Comparison of ENCODE assay signal across 8 mouse cellular contexts in the genomic region with DNA sequence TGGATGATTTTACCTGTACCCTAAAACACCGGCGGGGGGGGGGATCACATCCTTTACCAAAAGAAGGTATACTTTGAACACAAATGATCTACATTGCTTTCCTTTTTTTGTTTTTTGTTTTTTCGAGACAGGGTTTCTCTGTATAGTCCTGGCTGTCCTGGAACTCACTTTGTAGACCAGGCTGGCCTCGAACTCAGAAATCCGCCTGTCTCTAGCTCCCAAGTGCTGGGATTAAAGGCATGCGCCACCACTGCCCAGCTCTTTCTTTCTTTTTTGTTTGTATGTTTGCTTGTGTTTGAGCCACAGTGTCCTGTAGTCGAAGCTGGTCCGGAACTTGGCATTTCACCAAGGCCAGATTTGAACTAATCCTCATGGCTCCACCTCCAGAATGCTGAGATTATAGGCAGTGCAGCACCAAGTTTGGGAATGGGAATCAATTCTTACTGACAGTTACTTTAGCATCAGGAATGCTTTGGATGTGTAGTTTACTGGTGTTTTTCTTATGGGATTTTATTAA. TPM values are rescaled to one million over a fixed set of nuclear protein-coding genes. Genes with fewer than 3 reads are reported as not detected.
A peak's percentile ranks its signal among the peaks of the same experiment; 100 is the strongest.
DNase-seq lines count a peak whose midpoint lies in the region; ATAC-seq lines count a peak whose summit lies in the region.

No protein-coding gene starts in this region.

- peak overlapping the region; percentile 40; the same call in 1 of the 2 replicates for H3K9ac ChIP-seq in limb, embryonic 11.5 days (ENCODE audit: low read length)
- peak overlapping the region; percentile 45; the same call in 1 of the 2 replicates for H3K9ac ChIP-seq in midbrain, embryonic 15.5 days

- DNase-seq in cerebellum, postnatal 14 days: peak; percentile 43 to 58
- no peak for DNase-seq in hindbrain, embryonic 10.5 days (ENCODE audit: low spot score)
- DNase-seq in limb, embryonic 11.5 days (ENCODE audit: low spot score): peak; percentile 21
- DNase-seq in spleen, adult 18-20 months: no peak

- ATAC-seq in erythroblast, adult 5-6 weeks (replicated peaks; ENCODE audit: low FRiP score, poor library complexity, severe bottlenecking): no peak
- ATAC-seq in CD4-positive, CD25-positive, alpha-beta regulatory T cell, adult 4 months: peak; percentile 13
- ATAC-seq in limb, embryonic 11.5 days (ENCODE audit: insufficient number of reproducible peaks, low FRiP score, low TSS enrichment, low read depth): no peak
- ATAC-seq in midbrain, embryonic 15.5 days (replicated peaks): peak; percentile 16

- no peaks in the 10 kb centered on the region for H3K36me3 ChIP-seq in erythroblast, embryonic 14.5 days (ENCODE audit: control insufficient read depth)
- H3K36me3 ChIP-seq in hindbrain, embryonic 10.5 days: no peaks in the 10 kb centered on the region
- H3K36me3 ChIP-seq in limb, embryonic 11.5 days (ENCODE audit: control insufficient read depth, insufficient read depth, low read length): no peaks in the 10 kb centered on the region
- H3K36me3 ChIP-seq in midbrain, embryonic 15.5 days (replicated peaks): no peaks in the 10 kb centered on the region

- H3K4me1 ChIP-seq in erythroblast, embryonic 14.5 days (ENCODE audit: control insufficient read depth): peaks cover 34% of the 10 kb centered on the region
- H3K4me1 ChIP-seq in hindbrain, embryonic 10.5 days (replicated peaks): 0 out of 2 replicates have a peak, but pooled peaks cover 5% of the 10 kb centered on the region
- no peaks in the 10 kb centered on the region for H3K4me1 ChIP-seq in limb, embryonic 11.5 days (ENCODE audit: control insufficient read depth, insufficient read depth, low read length)
- H3K4me1 ChIP-seq in midbrain, embryonic 15.5 days: peaks cover 6% of the 10 kb centered on the region

- no peaks in the 10 kb centered on the region for H3K27me3 ChIP-seq in erythroblast, embryonic 14.5 days (ENCODE audit: control insufficient read depth)
- no peaks in the 10 kb centered on the region for H3K27me3 ChIP-seq in hindbrain, embryonic 10.5 days (ENCODE audit: insufficient read depth, poor library complexity, severe bottlenecking)
- no peaks in the 10 kb centered on the region for H3K27me3 ChIP-seq in limb, embryonic 11.5 days (ENCODE audit: control insufficient read depth, insufficient read depth, low read length)
- H3K27me3 ChIP-seq in midbrain, embryonic 15.5 days (replicated peaks): no peaks in the 10 kb centered on the region

- peak overlapping the region; percentile 87 for H3K27ac ChIP-seq in hindbrain, embryonic 10.5 days
- no peak overlapping the region for H3K27ac ChIP-seq in limb, embryonic 11.5 days (replicated peaks; ENCODE audit: low read depth, low read length)
- H3K27ac ChIP-seq in midbrain, embryonic 15.5 days: peak overlapping the region; percentile 89

- H3K9me3 ChIP-seq in erythroblast, embryonic 14.5 days (ENCODE audit: control insufficient read depth, low read length): no peaks in the 10 kb centered on the region
- H3K9me3 ChIP-seq in hindbrain, embryonic 10.5 days: no peaks in the 10 kb centered on the region
- H3K9me3 ChIP-seq in limb, embryonic 11.5 days (ENCODE audit: control insufficient read depth, low read length): no peaks in the 10 kb centered on the region
- H3K9me3 ChIP-seq in midbrain, embryonic 15.5 days: no peaks in the 10 kb centered on the region

- H3K4me3 ChIP-seq in erythroblast, embryonic 14.5 days (replicated peaks): peak overlapping the region; percentile 80
- H3K4me3 ChIP-seq in hindbrain, embryonic 10.5 days: peak overlapping the region; percentile 50
- peak overlapping the region; percentile 32 for H3K4me3 ChIP-seq in limb, embryonic 11.5 days (ENCODE audit: low read depth, low read length)
- peak overlapping the region; percentile 45 for H3K4me3 ChIP-seq in midbrain, embryonic 15.5 days

- H3K4me2 ChIP-seq in limb, embryonic 11.5 days (ENCODE audit: low read depth, severe bottlenecking): peak overlapping the region; percentile 27
- peak overlapping the region; percentile 45 for H3K4me2 ChIP-seq in midbrain, embryonic 15.5 days

- 55% methylated on average over 8 of the region's 8 CpGs for WGBS in hindbrain, embryonic 10.5 days
- WGBS in limb, embryonic 11.5 days: 60% methylated on average over 8 of the region's 8 CpGs
- 42% methylated on average over 8 of the region's 8 CpGs for WGBS in midbrain, embryonic 15.5 days

RNA-seq across cellular contexts. Expression of a gene that starts 0.5 kb away (rescaled TPM):
- polyA plus RNA-seq in erythroblast, embryonic 14.5 days (2012): 0.22 and 0.68 TPM in 2 replicates
- 9.4 and 31.5 TPM in 2 replicates for total RNA-seq in erythroblast, adult 5-6 weeks (2015; ENCODE audit: low replicate concordance)
- total RNA-seq in erythroblast, adult 5-6 weeks (2017; ENCODE audit: low replicate concordance): 10.3 and 19.4 TPM in 2 replicates
- polyA plus RNA-seq in CD4-positive, CD25-positive, alpha-beta regulatory T cell, adult 4 months (2017; shearing (Covaris generic)): 10 to 100 TPM; 15.8 to 17.6 TPM
- polyA plus RNA-seq in hindbrain, embryonic 10.5 days (2016; fragmentation: Nextera tagmentation; extraction: Ambion mirVana): 39.1 and 45.3 TPM in 2 replicates
- 40.3 and 42.9 TPM in 2 replicates for polyA plus RNA-seq in limb, embryonic 11.5 days (2014; fragmentation: Nextera tagmentation; extraction: Ambion mirVana)
- 70.9 and 77.2 TPM in 2 replicates for polyA plus RNA-seq in midbrain, embryonic 15.5 days (2015; fragmentation: Nextera tagmentation; extraction: Ambion mirVana)

Comparison
In these comparisons a context has a peak if more than half of its experiments do, and no peak if none do; other contexts are left out.
1. ATAC-seq: peak in CD4-positive, CD25-positive, alpha-beta regulatory T cell, adult 4 months (single experiment) and midbrain, embryonic 15.5 days (single experiment); none in erythroblast, adult 5-6 weeks (single experiment) and limb, embryonic 11.5 days (single experiment).
2. DNase-seq: peak in cerebellum, postnatal 14 days (2 of 2) and limb, embryonic 11.5 days (single experiment); none in hindbrain, embryonic 10.5 days (single experiment) and spleen, adult 18-20 months (0 of 2).
3. RNA of a gene that starts 0.5 kb away (polyA plus RNA-seq): 70.9 to 77.2 TPM in midbrain, embryonic 15.5 days, 39.1 to 45.3 TPM in hindbrain, embryonic 10.5 days, 40.3 to 42.9 TPM in limb, embryonic 11.5 days and 15.8 to 17.6 TPM in CD4-positive, CD25-positive, alpha-beta regulatory T cell, adult 4 months; 0.22 to 0.68 TPM in erythroblast, embryonic 14.5 days; every median in the first group is over 10 times any median in the second.
4. Peak in every context shown above with its lines, with median percentiles within 50 percentile points of each other: H3K4me3 ChIP-seq.